Mouse (Mus musculus) spleen, embryonic (tissue): ENCODE results near the gene Agap1.
"Not testable (repeated sequence)": the region's sequence is repeated elsewhere in the genome, so short reads cannot be mapped to it uniquely, and the experiment has no call there.

ENCODE experiments used
- CTCF ChIA-PET: fragments of 350-600 bp; sonication (Branson Sonifier 250); formaldehyde crosslinking; loops from one replicate; lab custom pipeline; 2022; lab: Charles Lee

Agap1 gene

GRCm38 (mm10) chr1:89501346-89501745 lies 46.7 kb downstream of the Agap1 start:
- CTCF ChIA-PET: no interaction called here

- CTCF ChIA-PET: not testable (repeated sequence)
These were observed 47.3 kb downstream of the Agap1 start for GRCm38 (mm10) chr1:89501891-89502290.

GRCm38 (mm10) chr1:89509196-89509595 lies 54.6 kb downstream of the Agap1 start:
- CTCF ChIA-PET: no interaction called here

- CTCF ChIA-PET: no interaction called here
These were observed 55.2 kb downstream of the Agap1 start for GRCm38 (mm10) chr1:89509763-89510340.

- CTCF ChIA-PET: no interaction called here
These were observed 56.1 kb downstream of the Agap1 start for GRCm38 (mm10) chr1:89510731-89511130.

- CTCF ChIA-PET: no interaction called here
These were observed 59.1 kb downstream of the Agap1 start for GRCm38 (mm10) chr1:89513616-89514283.

- CTCF ChIA-PET: no interaction called here
These were observed 61.4 kb downstream of the Agap1 start for GRCm38 (mm10) chr1:89515808-89516560.

- CTCF ChIA-PET: no interaction called here
These were observed 63.2 kb downstream of the Agap1 start for GRCm38 (mm10) chr1:89517817-89518216.

- CTCF ChIA-PET: no interaction called here
These were observed 65.5 kb downstream of the Agap1 start for GRCm38 (mm10) chr1:89519914-89520643.

GRCm38 (mm10) chr1:89521406-89521805 lies 66.8 kb downstream of the Agap1 start:
- CTCF ChIA-PET: no interaction called here

- CTCF ChIA-PET: no interaction called here
These were observed 67.4 kb downstream of the Agap1 start for GRCm38 (mm10) chr1:89521935-89522535.

GRCm38 (mm10) chr1:89524369-89524768 lies 69.8 kb downstream of the Agap1 start:
- CTCF ChIA-PET: no interaction called here

- CTCF ChIA-PET: no interaction called here
These were observed 70.4 kb downstream of the Agap1 start for GRCm38 (mm10) chr1:89524998-89525397.

- CTCF ChIA-PET: no interaction called here
These were observed 71.2 kb downstream of the Agap1 start for GRCm38 (mm10) chr1:89525825-89526224.

GRCm38 (mm10) chr1:89528671-89529276 lies 74.2 kb downstream of the Agap1 start:
- CTCF ChIA-PET: no interaction called here

- CTCF ChIA-PET: no interaction called here
These were observed 79.1 kb downstream of the Agap1 start for GRCm38 (mm10) chr1:89533702-89534101.

- CTCF ChIA-PET: no interaction called here
These were observed 80.6 kb downstream of the Agap1 start for GRCm38 (mm10) chr1:89535206-89535605.

- CTCF ChIA-PET: no interaction called here
These were observed 83.7 kb downstream of the Agap1 start for GRCm38 (mm10) chr1:89538163-89538946.

- CTCF ChIA-PET: no interaction called here
These were observed 84.5 kb downstream of the Agap1 start for GRCm38 (mm10) chr1:89539127-89539526.

GRCm38 (mm10) chr1:89541151-89541550 lies 86.5 kb downstream of the Agap1 start:
- CTCF ChIA-PET: no interaction called here

GRCm38 (mm10) chr1:89542464-89542863 lies 87.9 kb downstream of the Agap1 start:
- CTCF ChIA-PET: no interaction called here
